8 mouse cellular contexts compared by ENCODE assay signal in the genomic region with DNA sequence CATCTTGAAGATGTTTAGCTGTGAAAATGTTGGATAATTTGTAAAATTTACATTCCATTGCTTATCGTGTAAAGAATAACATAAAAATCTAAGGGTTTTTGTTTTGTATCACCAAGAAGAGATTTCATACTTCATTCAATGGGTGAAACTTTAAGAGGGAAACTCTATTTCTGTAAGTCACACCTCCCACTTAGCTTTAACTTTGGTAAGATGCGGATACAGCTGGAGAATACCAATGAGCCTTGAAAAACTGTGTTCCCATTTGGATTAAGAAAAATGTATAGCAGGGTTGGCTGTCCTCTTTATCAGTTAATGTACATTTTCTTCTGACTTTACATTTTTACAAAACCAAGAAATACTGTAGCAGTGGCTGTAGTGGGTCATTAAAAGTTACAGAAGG.
"Had no signal": no experiment of that assay in that cellular context is flagged by ENCODE, and none has a peak within 500 bp of the region (broad histone marks: within the 10 kb centered on the region; RNA-seq: fewer than 3 reads in every experiment).

No protein-coding gene starts in this region.

- DNase-seq: lung, adult 18-20 months; lung, embryonic 14.5 days; lung, postnatal 10 days; lung, postnatal 4 days; right cerebral cortex, postnatal 14 days; thymus, adult 18-20 months; thymus, postnatal 14 days; thymus, postnatal 36 days had no signal
